Mouse (Mus musculus) urinary bladder, postnatal 4 days (tissue): ENCODE results near the gene Rasgef1b.
A peak's percentile ranks its signal among the peaks of the same experiment; 100 is the strongest.

ENCODE experiments used
- DNase-seq, 2 experiments: peaks; one replicate each; pipeline ENCODE4 v3.0.0; 2021 to 2022; ENCODE audit warnings: low spot score in 2 of 2

The Rasgef1b gene

DNA sequence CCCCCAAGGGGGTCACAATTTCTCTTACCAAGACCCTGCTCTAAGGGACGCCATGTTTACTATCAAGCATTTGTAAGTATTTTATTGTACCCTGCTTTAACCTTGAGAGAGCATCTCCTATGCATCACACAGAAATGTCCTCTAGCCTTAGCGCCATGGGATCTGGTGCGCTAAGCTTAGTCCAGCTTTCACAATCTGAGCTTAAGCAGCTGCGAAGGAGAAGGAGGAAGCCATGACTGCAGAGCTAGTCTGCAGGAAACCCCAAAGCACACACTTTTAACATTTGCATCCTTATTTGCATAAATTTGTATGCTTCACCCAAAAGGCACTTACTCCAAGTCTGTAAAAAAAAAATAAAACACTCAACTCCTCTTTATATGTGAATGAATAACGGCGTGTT lies 354.4 kb downstream of the Rasgef1b start:
- no peak for DNase-seq

DNA sequence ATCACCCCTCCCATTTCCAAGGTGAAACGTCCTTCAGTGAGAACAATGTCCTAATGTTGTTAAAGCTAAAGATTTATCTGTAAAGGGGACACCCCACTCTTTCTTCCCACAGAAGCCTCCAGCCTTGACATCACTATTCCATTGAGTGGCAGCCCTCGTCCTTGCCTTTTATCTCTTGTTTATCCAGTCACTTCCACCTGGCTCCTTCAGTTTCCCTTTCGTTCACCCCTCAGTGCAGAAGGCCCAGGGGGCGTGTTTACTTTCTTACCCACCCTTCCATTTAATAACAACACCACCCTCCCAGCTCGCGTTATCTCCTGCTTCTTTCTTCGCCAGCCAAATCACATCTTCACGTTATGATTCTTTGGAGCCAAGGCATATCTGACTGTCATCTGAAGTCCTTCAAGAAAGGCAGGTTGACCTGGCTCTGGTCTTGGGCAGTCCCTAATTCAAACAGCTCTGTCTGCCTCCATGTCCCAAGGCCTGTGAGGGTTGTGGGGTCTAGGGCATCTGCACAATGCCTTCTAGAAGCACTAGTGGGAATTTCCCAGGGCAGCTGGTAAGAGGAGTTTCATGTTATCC lies 355.2 kb downstream of the Rasgef1b start:
- DNase-seq: no peak

DNA sequence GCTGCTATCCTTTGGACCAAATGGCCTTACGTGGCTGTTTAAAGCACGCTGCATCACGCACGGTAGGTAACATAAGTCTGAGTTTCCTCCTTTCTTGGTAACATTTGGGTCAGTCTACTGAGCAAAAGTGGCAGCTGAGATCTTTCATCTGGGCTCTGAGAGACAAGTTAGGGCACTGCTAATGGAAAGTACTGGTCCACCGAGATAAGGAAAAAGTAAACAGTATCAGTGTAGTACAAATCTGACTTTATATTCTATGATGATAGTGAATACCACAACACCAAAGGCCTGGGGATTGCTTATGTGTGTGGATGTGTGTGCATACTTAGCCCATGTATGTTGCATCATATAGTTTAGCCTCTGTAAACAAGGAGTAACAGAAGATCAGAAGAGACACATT lies 358.2 kb downstream of the Rasgef1b start:
- no peak for DNase-seq

DNA sequence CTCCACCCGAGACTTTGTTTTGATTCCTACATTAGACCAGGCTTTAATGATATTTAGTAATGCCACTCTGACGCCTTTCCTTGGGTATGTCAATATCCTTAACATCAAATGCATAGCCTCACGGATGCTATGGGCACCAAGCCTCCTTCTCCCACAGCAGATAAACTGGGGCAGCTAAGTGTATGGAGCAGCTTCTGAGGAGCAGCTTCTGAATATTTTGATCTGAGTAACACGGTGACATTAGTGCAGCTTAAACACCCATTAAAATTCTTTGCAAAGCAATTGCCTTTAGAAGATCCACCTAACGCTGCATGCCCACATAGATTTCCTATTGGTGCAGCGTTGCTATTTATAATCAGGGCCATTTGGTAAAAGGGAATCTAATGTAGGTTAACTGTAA lies 359.6 kb downstream of the Rasgef1b start:
- no peak for DNase-seq

DNA sequence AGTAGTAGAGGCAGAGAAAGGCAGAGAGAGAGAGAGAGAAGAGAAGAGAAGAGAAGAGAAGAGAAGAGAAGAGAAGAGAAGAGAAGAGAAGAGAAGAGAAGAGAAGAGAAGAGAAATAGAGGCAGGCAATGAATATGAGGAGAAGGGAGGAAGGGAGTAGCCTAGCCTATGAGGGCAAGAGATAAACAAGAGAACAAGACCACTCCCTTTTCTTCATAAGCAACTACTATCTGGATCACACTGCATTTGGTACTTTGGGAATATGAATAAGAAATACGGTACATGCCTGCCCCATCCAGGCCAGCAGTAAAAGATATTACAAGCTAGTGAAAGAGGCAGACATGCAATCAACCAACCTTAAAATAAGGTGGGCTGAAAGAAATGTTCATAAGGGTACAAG lies 360.2 kb downstream of the Rasgef1b start:
- no peak for DNase-seq

GRCm38 (mm10) chr5:99360531-99360930 lies 368.3 kb downstream of the Rasgef1b start:
- DNase-seq: no peak

DNA sequence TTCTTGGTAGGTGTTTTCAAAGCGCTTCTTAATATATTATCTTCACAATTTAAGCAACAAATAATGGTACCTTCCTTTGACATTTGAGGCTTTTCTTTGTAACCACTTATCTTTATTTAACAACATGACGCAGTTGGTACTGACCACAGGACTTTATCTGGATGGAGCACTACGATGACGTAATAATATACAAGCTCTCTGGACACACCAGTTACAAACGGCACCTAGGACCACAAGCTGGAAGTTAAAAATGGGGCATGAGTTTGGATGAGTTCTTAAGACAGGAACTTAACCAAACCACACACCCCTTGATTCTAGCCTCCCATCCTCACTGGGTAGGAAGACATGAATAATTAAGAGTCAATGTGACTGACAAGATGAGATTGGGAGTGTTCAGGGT lies 369.6 kb downstream of the Rasgef1b start:
- no peak for DNase-seq

GRCm38 (mm10) chr5:99354640-99355132 lies 374.2 kb downstream of the Rasgef1b start:
- DNase-seq: no peak

DNA sequence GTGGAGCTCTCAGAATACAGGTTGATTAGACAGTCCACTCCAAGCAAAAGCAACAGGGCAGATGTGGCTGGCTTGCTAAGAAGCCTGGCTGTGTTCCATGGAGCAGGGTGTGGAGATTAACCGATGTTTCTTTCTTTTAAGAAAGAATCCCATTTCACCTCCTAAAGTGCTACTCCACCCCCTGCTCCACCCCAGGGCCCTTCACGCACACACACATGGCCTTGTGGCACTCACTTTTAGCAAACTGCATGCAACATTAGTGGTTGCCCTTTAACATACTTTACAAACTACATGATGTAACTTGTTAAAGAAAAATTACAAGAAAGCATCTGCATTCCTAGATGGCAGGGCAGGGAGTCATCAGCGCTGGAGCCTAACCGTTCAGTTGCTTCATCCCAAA lies 378.8 kb downstream of the Rasgef1b start:
- DNase-seq: no peak

DNA sequence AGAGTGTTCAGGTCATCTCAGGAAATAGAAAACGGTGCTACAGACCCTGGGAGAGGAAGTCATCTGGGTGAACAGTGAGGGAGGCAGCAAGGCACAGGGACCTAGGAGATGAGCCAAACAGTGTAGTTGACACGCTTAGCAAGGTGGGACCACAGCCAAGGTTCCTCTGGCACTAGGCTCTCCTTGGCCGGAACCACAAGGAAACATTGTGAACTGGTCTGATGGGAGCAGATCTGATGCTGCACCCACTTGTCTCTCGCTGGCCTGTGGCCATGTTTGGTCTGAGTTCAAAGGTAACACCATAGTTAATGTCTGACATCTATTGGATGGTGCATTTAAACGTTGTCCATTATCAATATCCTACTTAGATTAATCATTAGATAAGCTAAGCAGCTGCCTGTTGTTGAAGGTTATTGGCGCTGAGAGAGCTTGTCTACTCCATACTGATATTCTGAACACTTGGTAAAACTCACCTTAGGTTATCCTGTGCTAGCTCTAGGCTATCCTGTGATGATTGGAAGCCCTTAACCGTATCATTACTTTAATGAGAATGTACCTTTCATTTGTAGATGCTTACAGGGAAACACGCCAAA lies 380.5 kb downstream of the Rasgef1b start:
- DNase-seq: no peak

DNA sequence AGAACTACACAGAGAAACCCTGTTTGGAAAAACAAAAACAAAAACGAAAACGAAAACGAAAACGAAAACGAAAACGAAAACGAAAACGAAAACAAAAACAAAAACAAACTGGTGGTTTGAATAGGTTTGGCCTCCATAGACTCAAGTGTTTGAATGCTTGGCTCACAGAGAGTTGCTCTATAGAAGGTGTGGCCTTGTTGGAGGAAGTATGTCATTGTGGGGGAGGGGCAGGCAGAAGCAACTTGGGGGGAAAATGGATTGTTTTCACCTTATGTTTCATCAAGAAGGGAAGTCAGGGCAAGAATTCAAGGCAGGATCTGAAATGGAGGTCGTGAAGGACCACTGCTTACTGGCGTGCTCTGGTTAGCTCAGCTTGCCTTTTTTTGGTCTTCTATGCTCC lies 386.3 kb downstream of the Rasgef1b start:
- no peak for DNase-seq

DNA sequence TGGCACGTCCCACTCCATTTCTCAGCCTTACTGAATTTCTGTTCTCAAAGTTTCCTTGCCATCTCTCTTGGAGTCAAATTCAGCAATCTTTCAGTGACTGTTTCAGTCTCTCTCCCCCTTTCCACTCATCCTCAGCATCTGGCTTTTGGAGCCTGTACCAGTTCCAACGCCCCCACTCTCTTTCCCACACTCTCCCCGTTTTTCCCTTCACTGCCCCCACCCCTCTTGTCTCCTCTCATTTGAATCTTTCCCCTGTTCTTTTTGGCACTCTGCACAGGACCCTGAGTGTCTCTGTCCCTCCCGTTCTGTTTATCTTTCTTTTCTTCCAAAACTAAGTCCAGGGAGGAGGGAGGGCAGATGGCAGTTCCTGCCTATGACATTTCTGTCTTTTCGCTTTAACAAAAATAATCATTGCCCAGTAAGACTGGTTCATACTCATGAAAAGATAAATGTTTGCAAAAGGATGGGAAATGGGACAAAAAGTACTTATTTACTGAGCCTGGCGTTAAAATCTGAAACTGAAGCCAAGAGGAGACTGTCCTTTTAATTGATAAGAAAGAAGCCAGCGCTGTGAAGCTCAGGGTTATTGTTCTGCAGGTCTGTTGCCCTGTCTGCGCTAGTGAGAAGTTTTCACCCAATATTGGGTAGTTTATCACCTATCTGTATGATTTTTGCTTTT lies 388.4 kb downstream of the Rasgef1b start:
- DNase-seq: no peak

DNA sequence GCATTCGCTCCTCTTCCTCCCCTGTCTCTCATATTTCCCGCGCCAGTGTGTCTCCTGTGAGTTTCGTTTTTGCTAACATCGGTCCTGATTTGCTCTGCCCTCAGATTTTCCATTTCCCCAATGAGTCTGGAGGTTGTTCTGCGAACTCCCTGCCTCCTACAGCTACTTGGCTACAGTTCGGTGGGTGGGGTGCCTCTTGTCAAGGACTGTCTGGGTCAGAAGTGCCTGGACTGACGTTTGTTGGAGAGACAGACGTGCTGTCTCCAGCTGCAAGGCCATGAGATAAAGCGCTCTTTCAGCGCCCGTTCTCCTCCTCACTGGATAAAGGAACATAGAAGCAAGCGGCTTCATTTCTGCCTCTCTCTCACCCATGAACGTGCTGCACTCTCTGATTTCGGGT lies 389.1 kb downstream of the Rasgef1b start:
- peak; percentile 61 to 68 for DNase-seq

GRCm38 (mm10) chr5:99338826-99339225 lies 390.0 kb downstream of the Rasgef1b start:
- no peak for DNase-seq

DNA sequence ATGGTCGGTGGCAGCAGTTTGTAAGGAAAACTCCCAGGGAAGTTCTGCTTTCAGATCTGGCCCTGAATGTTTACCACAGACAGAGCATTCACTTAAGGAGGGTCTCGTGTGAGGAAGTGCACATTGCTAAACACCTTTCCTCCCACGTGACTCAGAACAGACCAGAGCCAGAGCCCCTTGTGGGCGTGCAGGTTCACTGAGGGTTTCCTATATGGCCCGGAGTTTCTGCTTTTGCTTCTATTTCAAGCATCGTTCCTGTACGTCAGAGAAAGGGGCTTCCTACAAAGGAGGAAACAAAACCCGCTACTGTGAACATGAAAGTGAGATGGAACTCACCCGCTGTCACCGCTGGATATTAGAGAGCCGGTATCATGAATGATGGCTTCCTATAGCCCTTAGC lies 392.4 kb downstream of the Rasgef1b start:
- DNase-seq: no peak

DNA sequence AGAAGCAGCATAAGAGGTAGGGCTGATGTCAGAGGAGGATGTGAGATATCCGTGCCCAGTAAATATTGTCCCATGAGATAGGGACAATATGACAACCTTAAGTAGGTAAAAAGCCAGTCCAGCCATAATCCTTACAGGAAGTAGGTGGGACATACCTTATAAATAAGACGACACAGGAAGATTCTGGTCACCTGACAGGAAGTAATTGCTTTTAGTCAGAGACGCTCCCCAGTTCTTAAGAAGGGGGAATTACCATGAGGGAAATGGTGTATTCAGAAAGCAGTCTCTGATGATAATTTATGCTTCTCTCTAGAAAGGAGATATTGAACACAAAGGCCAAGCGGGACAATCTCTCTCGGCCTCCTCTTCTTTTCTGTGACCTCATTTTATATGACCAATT lies 394.8 kb downstream of the Rasgef1b start:
- no peak for DNase-seq

DNA sequence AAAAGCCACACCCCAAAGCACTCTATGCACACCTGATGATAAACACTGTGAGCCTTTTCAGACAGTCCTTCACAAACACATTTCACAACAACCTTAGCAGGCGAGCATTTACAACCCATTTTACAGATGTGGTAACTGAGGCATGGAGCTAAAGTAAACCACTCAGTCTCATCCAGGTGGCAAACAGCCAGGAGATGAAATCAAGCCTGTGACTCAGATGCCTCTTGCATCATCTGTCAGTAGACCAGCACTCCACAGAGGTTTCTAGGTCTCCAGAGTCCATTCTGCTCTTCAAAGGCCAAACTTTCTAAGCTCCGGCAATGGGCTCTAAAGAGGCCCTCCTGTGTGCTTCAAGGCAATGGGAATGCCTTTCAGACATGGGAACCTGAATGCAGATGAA lies 396.8 kb downstream of the Rasgef1b start:
- no peak for DNase-seq

GRCm38 (mm10) chr5:99329065-99329464 lies 399.8 kb downstream of the Rasgef1b start:
- DNase-seq: peak in 1 of 2 experiments; percentile 32

GRCm38 (mm10) chr5:99327019-99327418 lies 401.8 kb downstream of the Rasgef1b start:
- no peak for DNase-seq

DNA sequence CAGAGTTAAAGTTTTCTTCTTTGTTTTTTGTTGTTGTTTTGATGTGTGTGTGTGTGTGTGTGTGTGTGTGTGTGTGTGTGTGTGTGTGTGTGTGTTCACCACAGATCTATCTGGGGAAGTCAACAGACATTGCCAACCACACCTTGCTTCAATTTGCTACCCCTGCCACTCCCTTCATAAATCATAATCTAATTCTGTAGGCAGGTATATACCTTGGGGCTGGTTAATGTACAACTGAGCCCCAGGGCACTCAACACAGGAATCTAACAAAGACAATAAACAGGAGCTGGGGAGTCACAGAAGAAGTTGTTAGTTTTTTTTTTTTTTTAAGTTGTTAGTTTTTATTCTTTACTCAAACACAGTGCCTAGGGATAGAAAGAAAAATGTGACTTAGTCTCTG lies 403.6 kb downstream of the Rasgef1b start:
- DNase-seq: no peak

DNA sequence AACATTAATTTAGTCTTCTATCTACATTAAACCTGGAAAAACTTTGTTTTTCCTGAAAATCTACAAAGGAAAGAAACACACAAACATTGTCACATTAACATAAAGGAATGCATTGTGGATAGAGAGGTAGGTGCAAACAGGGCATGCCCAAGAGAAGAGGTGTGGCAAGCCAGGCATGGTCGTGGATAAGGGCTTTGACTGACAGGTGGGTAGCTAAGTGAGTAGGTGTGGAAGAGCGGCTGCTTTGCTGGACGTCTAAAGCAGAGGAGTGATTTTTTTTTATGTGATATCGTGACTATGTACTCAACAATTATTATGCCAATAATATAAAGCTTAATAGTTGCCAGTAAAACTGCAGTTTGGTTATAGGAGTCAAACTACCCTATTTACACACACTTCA lies 408.1 kb downstream of the Rasgef1b start:
- DNase-seq: no peak

GRCm38 (mm10) chr5:99297939-99298338 lies 430.9 kb downstream of the Rasgef1b start:
- DNase-seq: no peak

DNA sequence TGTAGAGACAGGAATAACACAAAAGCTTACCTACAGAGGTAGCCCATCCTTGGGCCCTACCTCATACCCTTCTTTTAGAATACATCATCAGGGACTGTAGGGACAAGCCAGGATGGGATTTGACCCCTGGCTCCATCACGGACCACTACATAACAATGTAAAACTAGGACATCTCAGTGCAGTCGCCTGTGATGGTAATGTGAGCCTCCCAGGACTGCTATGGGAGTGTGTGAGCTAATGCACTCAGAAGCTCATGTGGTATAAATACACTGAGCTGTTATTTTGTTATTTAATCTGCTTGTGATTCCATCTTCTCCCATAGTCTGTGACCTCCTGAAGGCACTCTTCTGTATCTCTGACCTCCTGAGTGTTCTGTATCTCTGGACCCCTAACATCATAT lies 432.5 kb downstream of the Rasgef1b start:
- no peak for DNase-seq
